Mouse (Mus musculus): Measurements from ENCODE around the gene Rundc3a.
"Not testable (repeated sequence)": the region's sequence is repeated elsewhere in the genome, so short reads cannot be mapped to it uniquely, and the experiment has no call there.

Gene Rundc3a

DNA sequence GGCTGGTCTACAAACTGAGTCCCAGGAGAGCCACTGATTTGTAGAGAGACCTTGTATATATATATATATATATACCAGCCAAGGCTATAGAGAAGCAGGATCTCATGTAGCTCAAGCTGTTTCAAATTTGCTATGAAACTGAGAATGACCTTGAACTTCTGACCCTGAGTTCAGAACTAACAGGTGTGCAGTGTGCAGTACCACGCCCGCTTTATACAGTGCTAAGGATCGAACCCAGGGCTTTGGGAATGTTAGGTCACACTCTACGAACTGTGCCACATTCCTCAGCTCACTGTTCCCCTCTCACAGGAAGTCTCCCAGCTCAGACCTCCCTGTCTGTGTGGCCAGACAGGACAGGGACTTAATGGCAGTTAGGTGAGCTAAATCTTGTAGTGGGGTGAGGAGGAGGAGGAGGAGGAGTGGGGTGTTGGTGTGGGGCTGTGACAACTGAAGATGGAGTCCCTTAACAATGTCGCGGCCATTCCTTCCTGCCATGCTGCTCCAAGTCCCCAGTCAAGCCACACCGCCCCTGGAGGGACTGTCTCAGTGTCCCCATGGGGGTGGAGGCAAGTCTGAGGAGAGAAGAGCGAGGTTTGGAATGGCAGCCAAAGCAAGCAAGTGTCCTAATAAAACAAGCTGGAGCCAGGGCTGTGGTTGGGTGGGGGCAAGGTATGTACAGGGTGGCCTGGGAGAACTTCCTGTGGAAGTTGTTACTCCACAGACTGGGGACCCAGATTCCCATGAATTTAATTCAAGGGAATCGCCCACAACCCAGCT, 25.5 kb upstream of the Rundc3a start:
- in situ Hi-C loops (cut with MboI, MseI), result no loop called here

DNA sequence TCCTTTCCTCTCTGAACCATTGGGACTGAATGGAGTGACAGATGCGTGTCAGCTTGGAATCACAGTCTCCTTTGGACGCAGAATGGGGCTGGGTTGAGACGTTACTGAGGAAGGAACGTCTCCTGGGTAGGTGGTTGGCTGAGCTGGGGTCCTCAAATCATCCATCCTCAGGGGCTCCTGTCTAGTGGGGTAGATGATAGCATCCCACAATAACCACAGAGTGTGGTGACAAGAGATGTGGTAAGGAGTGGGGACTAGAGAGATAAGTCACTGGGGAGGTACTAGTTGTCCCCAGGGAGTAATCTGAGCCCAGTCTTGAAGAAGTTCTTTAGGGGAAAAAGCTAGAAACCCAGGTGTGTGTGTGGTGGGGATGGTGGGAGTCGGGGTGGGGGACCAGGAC, 24.9 kb upstream of the Rundc3a start:
- in situ Hi-C loops (cut with MboI, MseI), result no loop called here

GRCm38 (mm10) chr11:102369263-102369662, 23.9 kb upstream of the Rundc3a start:
- in situ Hi-C loops (cut with MboI, MseI), result no loop called here

DNA sequence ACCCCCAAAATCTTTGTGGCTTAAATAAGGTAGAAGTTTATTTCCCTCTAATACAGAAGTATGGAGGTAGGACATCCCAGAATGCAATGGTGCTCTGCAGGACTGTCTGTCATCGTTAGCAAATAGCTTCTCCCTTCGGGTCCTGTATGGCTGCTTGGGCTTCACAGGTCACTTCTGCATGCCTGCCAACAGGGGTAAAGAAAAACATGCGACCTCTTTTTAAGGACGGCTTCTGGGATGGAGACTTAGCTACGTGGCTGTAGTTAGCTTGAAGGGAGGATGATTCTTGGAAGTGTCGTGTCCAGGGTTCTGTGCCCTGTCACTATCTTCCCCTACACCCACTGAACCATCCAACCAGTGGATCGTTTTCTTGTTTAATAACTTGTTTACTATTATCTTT, 22.9 kb upstream of the Rundc3a start:
- in situ Hi-C loops (cut with MboI, MseI), result no loop called here

DNA sequence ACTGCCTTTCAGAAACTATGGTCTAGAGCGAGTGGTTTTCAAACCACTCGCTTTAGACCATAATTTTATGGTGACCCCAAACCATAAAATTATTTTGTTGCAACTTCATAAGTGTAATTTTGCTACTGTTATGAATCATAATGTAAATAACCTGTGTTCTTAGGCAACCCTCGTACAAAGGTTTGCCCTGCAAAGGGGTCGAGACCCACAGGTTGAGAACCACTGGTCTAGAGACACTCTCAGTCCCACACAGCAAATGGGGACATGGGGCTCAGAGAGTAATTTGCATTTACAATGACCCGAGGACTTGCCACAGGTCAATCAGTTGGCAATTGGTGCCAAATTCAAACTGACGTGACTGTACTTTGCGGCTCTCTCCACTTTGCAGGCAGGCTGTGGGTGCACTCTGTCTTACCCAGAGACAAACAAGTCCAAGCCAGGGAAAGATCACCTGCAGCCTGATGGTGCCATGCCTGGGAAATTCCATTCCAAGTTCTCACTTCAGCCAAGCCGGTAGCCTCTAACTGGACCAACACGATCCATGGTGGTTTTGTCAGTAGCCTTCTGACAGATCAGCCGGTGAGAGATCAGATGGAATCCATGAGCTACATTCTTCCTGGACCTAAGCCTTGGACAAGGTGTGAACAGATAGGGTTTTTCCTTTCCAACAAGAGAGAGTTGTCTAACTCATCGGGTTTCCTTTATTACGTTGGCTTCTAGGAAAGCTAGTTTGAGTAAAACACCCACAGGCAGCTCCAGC, 21.1 kb upstream of the Rundc3a start:
- in situ Hi-C loops (cut with MboI, MseI), result no loop called here

GRCm38 (mm10) chr11:102372936-102373335, 20.3 kb upstream of the Rundc3a start:
- in situ Hi-C loops (cut with MboI, MseI), result no loop called here

DNA sequence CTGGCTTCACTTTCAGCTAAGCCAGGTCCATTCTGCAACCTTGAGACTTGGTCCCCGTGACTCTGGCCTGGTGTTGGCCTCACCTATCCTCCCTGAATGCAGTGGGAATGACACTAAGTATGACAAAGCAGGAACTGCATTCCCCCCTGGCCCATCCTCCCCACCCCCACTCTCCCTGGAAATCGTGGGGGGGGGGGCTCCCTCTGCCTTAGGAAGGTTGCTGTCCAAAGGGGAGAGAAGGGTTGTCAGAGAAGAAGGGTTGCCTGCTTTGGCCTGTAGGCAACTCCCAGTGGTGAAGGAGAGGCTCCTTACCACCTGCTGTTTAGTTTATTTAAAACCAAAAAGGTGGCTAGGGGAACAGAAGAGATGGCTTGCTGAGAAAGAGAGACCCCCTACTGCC, 19.6 kb upstream of the Rundc3a start:
- in situ Hi-C loops (cut with MboI, MseI), result no loop called here

- in situ Hi-C loops (cut with MboI, MseI), result no loop called here
Measured at GRCm38 (mm10) chr11:102374108-102374725, 19.0 kb upstream of the Rundc3a start.

GRCm38 (mm10) chr11:102375196-102376173, 17.7 kb upstream of the Rundc3a start:
- in situ Hi-C loops (cut with MboI, MseI), result no loop called here

DNA sequence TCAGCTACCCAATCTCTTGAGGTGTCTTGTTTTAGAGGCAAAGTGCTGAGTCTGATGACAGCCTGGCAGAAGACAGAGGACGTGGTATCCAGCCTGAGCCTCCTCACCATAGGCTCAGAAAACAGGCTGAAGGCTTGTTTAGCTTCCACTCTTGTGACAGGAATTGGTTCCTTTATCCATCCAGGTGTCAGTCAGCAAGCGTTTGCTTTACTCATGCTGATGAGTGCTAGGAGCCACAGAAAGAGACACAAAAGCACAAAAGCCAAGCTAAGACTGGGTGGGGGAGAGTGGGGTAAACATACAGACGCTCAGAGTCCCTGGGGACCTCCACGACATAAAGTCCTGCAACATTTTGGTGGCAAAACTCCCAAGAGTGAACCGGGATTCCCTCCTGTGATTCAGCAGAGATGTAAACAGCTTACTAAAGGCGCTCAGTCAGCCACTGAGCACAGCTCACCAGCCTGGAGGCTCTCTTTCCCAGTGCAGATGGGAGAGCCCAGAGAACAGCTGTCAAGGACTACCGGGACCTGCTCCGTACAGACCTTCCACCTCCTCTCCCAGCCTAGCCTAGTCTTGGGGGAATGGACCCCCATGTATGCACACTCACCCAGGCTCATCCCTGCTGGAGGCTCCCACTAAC, 16.9 kb upstream of the Rundc3a start:
- in situ Hi-C loops (cut with MboI, MseI), result no loop called here

DNA sequence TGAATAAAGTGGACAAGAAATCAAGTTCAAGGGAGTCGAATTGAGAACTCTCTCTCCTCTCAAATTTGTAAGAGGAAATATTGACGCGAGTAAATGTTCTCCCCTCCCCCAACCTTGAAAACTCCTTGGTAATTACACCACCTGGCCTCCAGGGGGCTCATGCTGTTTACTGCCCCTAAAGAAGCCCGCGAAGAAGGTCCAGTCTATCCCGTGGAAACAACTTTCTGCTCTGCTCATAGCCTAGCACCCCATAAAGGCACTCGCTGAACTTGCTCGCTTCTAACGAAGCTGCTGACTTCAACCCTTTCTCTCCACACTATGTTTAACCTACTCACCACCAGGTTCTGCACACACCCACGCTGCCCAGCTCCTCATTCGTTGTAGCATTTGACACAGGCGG, 16.0 kb upstream of the Rundc3a start:
- in situ Hi-C loops (cut with MboI, MseI), result no loop called here

- in situ Hi-C loops (cut with MboI, MseI), result no loop called here
Measured at GRCm38 (mm10) chr11:102380091-102380490, 13.1 kb upstream of the Rundc3a start.

DNA sequence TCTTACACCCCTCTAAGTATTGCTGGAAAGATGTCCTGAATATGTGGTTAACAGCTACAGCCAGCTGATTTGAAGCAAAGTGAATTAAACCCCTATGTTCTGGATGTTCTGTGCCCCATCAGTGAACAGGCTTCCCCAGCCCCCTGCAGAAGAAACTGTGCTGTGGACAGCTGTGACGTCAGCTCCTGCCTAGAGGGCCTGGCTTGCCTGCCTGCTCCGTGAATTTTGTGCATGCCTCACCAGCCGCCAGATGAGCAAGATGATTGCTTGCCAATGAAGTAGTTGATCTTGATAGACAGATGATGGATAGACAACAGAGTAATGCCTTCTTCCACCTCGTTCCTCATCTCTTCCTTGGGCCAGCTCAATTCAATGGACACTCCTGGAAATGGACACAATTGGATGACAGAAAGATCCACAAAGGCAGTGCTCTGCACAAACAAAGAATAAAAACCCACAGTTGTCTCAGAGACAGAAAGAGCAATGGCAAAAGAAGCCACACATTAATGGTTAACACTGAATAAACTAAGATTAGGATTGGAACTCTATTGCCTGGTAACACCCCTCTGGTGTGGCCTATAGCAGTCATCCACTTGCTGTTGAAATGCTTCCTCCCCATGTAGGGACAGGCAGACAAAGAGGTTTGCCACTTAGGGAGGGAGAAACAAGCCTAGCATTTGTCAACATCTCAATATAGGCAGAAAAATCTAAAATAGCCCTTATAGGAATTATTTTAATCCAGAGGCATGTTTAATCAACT, 11.7 kb upstream of the Rundc3a start:
- in situ Hi-C loops (cut with MboI, MseI), result no loop called here

GRCm38 (mm10) chr11:102382794-102383193, 10.4 kb upstream of the Rundc3a start:
- in situ Hi-C loops (cut with MboI, MseI), result no loop called here

DNA sequence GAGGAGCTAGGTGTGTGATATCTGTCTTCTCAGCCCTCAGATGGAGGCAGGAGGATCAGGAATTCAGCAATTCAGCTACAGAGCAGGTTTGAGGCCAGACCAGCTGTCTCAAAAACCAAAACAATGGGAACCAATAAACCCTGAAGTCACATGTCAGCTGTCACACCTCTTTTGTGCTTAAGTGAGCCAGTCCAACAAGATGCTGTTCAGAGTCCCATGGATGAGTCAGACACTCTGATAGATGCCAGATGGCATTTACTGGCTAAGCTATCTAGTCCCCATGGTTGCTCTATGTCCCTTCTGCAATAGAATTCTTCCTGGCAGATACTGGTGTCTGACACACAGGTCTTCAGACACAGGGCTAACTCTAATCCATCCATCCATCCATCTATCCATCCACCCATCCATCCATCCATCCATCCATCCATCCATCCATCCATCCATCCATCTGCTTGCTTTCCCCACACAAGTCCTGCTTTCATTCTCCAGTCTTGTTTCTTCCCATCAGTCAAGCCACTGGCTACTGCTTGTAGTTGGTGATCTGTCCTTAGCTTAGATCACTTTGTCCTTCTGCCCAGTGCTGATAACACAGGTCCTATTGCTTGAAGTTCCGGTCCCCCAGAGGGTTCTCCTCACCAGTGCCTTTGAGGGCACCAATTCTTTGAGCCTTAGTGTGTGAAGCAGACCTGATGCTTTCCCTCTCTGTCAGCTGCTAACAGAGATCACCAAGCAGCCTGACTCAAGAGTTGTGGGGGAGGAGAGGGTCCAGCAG, 9.7 kb upstream of the Rundc3a start:
- in situ Hi-C loops (cut with MboI, MseI), result no loop called here

GRCm38 (mm10) chr11:102384418-102384817, 8.8 kb upstream of the Rundc3a start:
- in situ Hi-C loops (cut with MboI, MseI), result no loop called here

DNA sequence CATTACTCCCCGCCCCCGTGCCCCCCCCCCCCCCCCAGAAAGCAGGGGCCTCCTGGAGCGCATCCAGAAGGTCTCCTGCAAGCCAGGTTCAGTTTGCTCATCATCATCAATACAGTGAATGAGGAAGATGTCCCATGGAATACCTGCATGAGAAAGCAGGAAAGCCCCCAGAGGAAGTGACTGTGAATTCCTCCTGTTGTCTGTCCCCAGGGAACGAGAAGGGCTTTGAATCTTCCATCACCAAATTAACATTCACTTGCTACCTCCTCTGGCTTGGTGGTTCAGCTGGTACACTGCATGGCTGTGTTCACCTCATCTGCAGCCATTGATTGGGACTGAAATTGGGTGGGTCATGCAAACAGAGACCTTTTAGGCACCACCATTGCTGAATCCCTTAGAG, 8.1 kb upstream of the Rundc3a start:
- in situ Hi-C loops (cut with MboI, MseI), result no loop called here

DNA sequence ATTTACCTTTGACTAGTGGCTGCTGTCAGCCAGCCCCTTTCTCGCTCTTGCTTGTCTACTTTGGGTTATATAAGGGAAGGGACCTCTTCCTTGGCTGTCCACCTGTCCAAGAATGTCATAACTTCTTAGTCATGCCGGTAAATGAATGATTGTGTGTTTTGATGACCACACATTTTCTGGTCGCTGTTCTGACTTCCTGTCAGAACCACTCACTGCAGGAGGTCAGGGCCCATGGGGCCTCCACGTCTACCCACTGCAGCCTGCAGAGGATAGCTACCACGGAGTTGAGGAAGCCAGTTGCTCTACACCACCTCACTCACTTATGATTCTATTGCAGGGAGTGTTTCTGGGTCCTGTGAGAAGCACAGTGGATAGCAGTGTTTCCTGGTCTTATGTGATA, 7.1 kb upstream of the Rundc3a start:
- in situ Hi-C loops (cut with MboI, MseI), result no loop called here

GRCm38 (mm10) chr11:102389436-102389835, 3.8 kb upstream of the Rundc3a start:
- in situ Hi-C loops (cut with MboI, MseI), result not testable (repeated sequence)

Measured in T-helper 2 cell (primary cell).